Mouse (Mus musculus) cerebellum, adult 2 months (tissue): ENCODE data around the gene Tmem239.

ENCODE experiments used
- CTCF ChIP-seq: fragments of 200-500 bp; IDR thresholded peaks from 2 replicates; pipeline ENCODE4 v1.5.1; 2011; ENCODE audit warnings: low read depth, mild to moderate bottlenecking, control low read depth, low read length, moderate library complexity, borderline replicate concordance; ENCODE audit not compliant: insufficient read depth
- POLR2A ChIP-seq: fragments of 200-500 bp; IDR thresholded peaks from 2 replicates; pipeline ENCODE4 v1.6.1; 2011; ENCODE audit warnings: low read length, control low read depth, borderline replicate concordance; ENCODE audit not compliant: insufficient read depth

DNA sequence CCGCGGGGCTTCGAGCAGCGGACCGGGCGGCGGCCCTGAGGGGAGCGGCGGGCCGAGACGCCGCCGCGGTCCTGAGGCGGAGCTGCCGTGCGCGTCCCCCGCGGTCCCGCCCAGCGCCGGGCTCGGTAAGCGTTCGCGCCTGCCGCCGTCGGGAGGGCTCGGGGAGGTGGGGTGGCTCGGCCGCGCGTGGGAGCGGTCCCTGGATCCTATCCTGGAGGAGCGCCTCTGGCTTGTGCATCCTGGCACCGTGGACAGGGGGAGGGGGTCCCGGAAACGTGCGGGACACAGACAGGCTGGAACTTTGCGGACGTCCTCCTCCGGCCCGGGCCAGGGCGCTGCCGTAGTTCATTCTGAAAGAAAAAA is 44.1 kb downstream of the Tmem239 start:
- TF ChIP-seq CTCF (no peak), POLR2A (no peak)
